Mouse (Mus musculus) heart, embryonic 11.5 days (tissue): ENCODE measurements around the gene Zfp704. TPM values are rescaled to one million over a fixed set of nuclear protein-coding genes. Genes with fewer than 3 reads are reported as not detected.

Experiments used
- ATAC-seq: fragments of 200-750 bp; cut with Nextera tagmentation; replicated peaks from 2 replicates; pipeline ENCODE4 v1.8.0; 2017; ENCODE audit warnings: moderate library complexity; ENCODE audit not compliant: insufficient number of reproducible peaks, low FRiP score, low TSS enrichment
- H3K27ac ChIP-seq: fragments of 300-500 bp; sonication (generic); 2 replicates; pipeline ENCODE4 v1.5.1; 2014; ENCODE audit warnings: mild to moderate bottlenecking, low read depth, low read length
- H3K27me3 ChIP-seq: fragments of 300-500 bp; sonication (generic); 2 replicates; pipeline ENCODE4 v1.6.1; 2014; ENCODE audit warnings: mild to moderate bottlenecking, low read length, mixed read lengths; ENCODE audit not compliant: control insufficient read depth, insufficient read depth
- H3K36me3 ChIP-seq: fragments of 300-500 bp; sonication (generic); 2 replicates; pipeline ENCODE4 v1.6.1; 2014; ENCODE audit warnings: mild to moderate bottlenecking, low read length, moderate library complexity, mixed read lengths; ENCODE audit not compliant: control insufficient read depth, insufficient read depth
- H3K4me1 ChIP-seq: fragments of 300-500 bp; sonication (generic); 2 replicates; pipeline ENCODE4 v1.6.1; 2014; ENCODE audit warnings: low read length; ENCODE audit not compliant: control insufficient read depth, insufficient read depth
- H3K4me2 ChIP-seq: fragments of 300-500 bp; sonication (generic); 2 replicates; pipeline ENCODE4 v1.6.1; 2014; ENCODE audit warnings: mild to moderate bottlenecking, moderate library complexity
- H3K4me3 ChIP-seq: fragments of 300-500 bp; sonication (generic); 2 replicates; pipeline ENCODE4 v1.5.1; 2014; ENCODE audit warnings: low read depth, low read length
- H3K9ac ChIP-seq: fragments of 300-500 bp; sonication (generic); 2 replicates; pipeline ENCODE4 v1.6.1; 2014; ENCODE audit warnings: mild to moderate bottlenecking, low read depth, low read length, moderate library complexity
- H3K9me3 ChIP-seq: fragments of 300-500 bp; sonication (generic); replicated peaks from 2 replicates; pipeline ENCODE4 v1.6.1; 2016; ENCODE audit warnings: low read length; ENCODE audit not compliant: control insufficient read depth
- WGBS: fragments of 180-500 bp; shearing (Covaris S2); extraction: QIAGEN DNeasy Blood & Tissue Kit; methylation state at CpG from one replicate; pipeline ENCODE4 v1.1.7; 2014; ENCODE audit not compliant: insufficient replicate concordance; 5-methylcytosine and 5-hydroxymethylcytosine counted together
- polyA plus RNA-seq: library from polyadenylated mRNA; unstranded; fragments of >200 nt; fragmentation: Nextera tagmentation; extraction: Ambion mirVana; gene quantifications from 2 replicates; pipeline ENCODE4 v1.2.1, GENCODE M21; 2014

The Zfp704 gene
- polyA plus RNA-seq, 1 experiment from 2014 or later: 7.9 TPM

DNA sequence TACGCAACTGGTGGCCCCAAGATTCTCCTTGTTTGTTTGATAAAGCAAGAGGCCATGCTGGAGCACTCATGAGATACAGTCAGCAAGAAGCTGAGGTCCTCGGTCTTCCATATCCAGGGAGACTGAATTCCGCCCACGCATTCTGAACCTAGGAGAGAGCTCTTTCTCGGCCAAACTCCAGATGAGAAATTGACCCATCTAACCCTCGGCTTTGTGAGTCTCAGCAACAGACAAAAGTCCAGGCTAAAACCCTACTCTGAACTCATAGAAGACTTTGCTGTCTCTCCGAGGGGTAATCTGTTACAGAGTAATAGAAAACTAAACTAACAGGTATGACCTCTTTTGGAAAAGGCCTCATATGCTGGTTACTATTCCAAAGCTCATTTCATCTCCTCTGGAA is 4.9 kb downstream of the Zfp704 start:
- Histone ChIP-seq H3K4me2 (no peak overlapping the region), H3K9ac (no peak overlapping the region), H3K9me3 (no peaks in the 10 kb centered on the region), H3K4me1 (peaks cover 24% of the 10 kb centered on the region), H3K36me3 (no peaks in the 10 kb centered on the region), H3K27ac (no peak overlapping the region), H3K4me3 (no peak overlapping the region), H3K27me3 (no peaks in the 10 kb centered on the region)
- WGBS: 80% methylated on average over 7 of the region's 7 CpGs
- ATAC-seq: no peak

DNA sequence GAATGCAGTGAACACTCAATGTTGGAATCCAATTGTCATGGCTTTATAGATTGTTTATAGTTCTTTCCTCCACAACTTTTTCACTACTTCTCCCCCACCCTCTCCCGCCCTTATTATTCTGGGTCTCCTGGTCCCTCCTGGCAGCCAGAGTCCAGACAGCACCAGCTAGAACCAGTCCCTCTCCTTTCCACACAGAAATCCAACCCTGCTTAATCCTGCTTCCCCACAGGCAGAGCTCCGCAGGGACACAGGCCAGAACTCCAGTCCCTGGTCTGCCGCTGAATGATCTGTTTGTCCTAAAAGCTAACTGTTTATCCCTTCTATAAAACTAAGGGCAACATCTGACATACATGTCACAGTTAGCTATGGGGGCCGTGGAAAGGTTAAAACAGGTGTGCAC is 6.0 kb downstream of the Zfp704 start:
- 93% methylated on average over 4 of the region's 4 CpGs for WGBS
- no peaks in the 10 kb centered on the region for H3K36me3 ChIP-seq
- H3K4me2 ChIP-seq: no peak overlapping the region
- H3K9me3 ChIP-seq: no peaks in the 10 kb centered on the region
- ATAC-seq: no peak
- H3K9ac ChIP-seq: no peak overlapping the region
- H3K27me3 ChIP-seq: no peaks in the 10 kb centered on the region
- H3K4me3 ChIP-seq: no peak overlapping the region
- H3K4me1 ChIP-seq: peaks cover 30% of the 10 kb centered on the region
- no peak overlapping the region for H3K27ac ChIP-seq

DNA sequence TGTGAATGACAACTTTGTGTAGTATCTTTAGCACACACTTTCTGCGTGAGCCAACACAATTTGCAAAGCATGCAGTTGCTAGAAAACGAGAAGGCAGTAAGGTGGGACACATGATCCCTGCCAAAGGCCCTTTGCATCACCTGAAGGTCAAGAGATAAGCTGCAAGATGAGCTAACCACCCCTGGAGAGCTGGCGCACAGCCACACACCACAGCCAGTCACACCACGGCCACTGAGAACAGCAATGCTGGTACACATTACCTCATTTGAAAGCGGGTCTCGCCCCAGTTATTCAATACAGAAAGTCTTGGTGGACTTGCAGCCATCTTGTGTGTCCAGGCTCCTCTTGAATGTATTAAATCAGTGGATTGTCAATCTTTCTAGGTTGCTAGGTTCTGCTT is 9.3 kb downstream of the Zfp704 start:
- no peak overlapping the region for H3K9ac ChIP-seq
- peaks cover 22% of the 10 kb centered on the region for H3K4me1 ChIP-seq
- H3K4me3 ChIP-seq: no peak overlapping the region
- H3K4me2 ChIP-seq: no peak overlapping the region
- H3K36me3 ChIP-seq: no peaks in the 10 kb centered on the region
- no peaks in the 10 kb centered on the region for H3K27me3 ChIP-seq
- no peaks in the 10 kb centered on the region for H3K9me3 ChIP-seq
- ATAC-seq: no peak
- H3K27ac ChIP-seq: no peak overlapping the region
- WGBS: 68% methylated on average over 6 of the region's 6 CpGs

DNA sequence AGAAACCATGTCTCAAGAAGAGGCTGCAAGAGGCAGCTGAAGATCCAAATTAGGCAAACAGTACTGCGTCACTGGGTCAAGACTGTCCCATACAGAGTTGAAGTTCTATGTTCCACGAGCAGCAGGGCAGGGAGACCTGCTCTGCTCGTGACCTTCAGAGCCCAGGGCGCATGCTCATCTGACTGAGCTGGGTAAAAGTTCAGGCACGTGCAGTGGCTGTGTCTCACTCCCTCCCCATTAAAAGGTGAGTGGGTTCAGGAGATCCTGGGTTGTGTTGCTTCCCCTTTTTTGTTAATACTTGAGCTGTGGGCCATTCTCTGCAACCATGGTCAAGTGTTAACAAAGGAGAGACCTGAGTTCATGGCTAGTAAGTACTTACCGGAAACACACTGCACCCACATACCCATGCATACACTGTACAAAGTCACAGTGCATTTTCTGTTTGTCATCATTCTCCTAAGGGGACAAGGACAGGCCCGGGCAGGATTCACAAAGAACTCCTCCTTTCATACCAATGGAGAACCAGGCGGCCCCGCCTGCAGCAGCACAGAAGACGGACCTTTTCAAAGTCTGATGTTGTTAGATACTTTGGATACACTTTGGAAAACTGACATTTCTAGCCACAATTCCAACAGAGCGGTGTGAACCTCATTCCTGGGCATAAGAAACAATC is 10.0 kb downstream of the Zfp704 start:
- Histone ChIP-seq H3K4me1 (peaks cover 22% of the 10 kb centered on the region), H3K4me2 (no peak overlapping the region), H3K27me3 (no peaks in the 10 kb centered on the region), H3K9ac (no peak overlapping the region), H3K9me3 (no peaks in the 10 kb centered on the region), H3K27ac (no peak overlapping the region), H3K4me3 (no peak overlapping the region), H3K36me3 (no peaks in the 10 kb centered on the region)
- 70% methylated on average over 11 of the region's 11 CpGs for WGBS
- no peak for ATAC-seq

DNA sequence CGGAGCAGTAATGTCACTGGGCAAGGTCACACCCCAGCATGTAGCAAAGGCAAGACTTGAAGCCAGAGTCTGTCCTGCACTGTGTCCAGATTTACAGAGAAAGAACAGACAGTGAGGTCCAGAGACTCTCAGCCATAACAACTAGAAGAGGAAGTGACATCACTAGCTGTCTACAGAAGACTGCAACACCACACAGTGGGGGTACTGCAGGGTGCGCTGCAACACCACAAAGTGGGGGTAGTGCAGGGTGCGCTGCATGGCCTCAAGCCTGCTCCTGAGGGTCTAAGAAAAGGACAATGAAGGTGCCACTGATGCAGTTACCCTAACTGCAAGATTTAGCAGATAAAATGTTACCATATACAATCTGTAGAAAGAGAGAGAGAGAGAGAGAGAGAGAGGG is 11.8 kb downstream of the Zfp704 start:
- Histone ChIP-seq H3K4me2 (no peak overlapping the region), H3K9ac (no peak overlapping the region), H3K9me3 (no peaks in the 10 kb centered on the region), H3K4me1 (peaks cover 22% of the 10 kb centered on the region), H3K27ac (no peak overlapping the region), H3K27me3 (no peaks in the 10 kb centered on the region), H3K36me3 (no peaks in the 10 kb centered on the region), H3K4me3 (no peak overlapping the region)
- 82% methylated on average over 3 of the region's 3 CpGs for WGBS
- ATAC-seq: no peak

DNA sequence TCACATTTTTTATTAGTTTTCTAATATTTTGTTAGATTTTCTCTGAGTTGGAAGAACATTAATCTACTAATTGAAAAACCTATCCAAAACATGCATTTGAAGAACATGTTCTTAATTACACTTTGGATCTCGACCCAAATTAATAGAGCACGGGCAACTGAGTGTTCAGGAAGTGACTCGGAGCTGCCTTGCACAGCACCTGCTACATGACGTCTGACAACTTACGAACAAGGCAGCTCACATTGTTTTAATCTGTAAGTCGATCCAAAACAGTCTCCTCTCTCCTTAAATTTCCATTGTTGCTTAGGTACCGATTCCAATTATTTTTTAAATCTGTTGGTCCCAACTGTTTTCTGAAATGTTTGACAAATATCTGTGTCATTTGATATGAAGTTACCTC is 15.4 kb downstream of the Zfp704 start:
- Histone ChIP-seq H3K36me3 (no peaks in the 10 kb centered on the region), H3K9me3 (no peaks in the 10 kb centered on the region), H3K4me3 (no peak overlapping the region), H3K27me3 (no peaks in the 10 kb centered on the region), H3K9ac (no peak overlapping the region), H3K4me1 (peaks cover 14% of the 10 kb centered on the region), H3K27ac (no peak overlapping the region), H3K4me2 (no peak overlapping the region)
- no peak for ATAC-seq
- 72% methylated on average over 7 of the region's 7 CpGs for WGBS

DNA sequence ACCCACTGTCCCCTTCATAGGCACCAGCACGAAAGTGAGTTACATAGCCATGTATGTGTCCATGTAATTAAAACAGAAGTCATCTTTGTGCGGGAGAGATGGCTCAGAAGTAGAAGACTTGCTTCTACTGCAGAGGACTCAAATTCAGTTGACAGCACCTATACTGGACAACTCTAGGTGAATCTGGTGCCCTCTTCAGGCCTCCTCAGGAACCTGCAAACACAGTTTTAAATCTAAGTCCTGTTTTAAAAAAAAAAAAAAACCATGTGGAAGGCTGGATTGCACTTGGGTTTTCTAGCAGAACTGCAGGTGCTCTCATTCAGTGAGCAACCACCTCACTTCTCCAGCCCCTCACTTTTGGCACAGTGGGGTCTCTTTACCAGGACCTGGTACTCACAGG is 16.1 kb downstream of the Zfp704 start:
- Histone ChIP-seq H3K27me3 (no peaks in the 10 kb centered on the region), H3K9me3 (no peaks in the 10 kb centered on the region), H3K9ac (no peak overlapping the region), H3K4me2 (no peak overlapping the region), H3K4me1 (peaks cover 17% of the 10 kb centered on the region; the same call in 1 of the 2 replicates), H3K36me3 (no peaks in the 10 kb centered on the region), H3K27ac (no peak overlapping the region), H3K4me3 (no peak overlapping the region)
- no peak for ATAC-seq
- WGBS: 75% methylated on average over 2 of the region's 2 CpGs

DNA sequence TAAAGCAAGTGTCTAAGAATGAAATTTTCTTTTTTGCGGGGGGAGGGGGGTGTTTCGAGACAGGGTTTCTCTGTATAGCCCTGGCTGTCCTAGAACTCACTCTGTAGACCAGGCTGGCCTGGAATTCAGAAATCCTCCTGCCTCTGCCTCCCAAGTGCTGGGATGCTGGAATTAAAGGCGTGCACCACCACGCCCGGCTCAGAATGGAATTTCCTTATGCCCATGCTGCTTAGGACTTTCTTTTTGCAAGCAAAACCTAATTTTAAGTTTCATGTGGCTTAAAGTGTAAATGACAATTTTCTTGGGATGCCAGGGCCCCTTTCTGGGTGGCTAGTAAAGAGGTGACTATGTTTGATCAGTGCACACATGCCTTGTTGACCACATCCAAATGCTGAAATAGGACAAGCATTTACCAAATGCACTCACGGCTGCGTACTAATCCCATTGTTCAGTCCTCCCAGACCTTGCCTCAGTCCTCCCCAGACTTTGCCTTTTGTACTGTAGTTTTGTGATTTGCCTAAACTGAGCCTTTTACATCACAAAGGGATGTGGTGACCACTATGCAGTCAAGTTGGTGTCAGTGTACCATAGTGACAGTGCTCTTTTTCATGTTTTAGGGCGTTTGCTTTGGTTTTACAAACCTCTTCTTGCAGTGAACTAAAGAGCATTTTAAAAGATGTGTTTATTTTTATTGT is 18.3 kb downstream of the Zfp704 start:
- no peak overlapping the region for H3K4me3 ChIP-seq
- no peak for ATAC-seq
- H3K27me3 ChIP-seq: no peaks in the 10 kb centered on the region
- H3K27ac ChIP-seq: no peak overlapping the region
- H3K36me3 ChIP-seq: no peaks in the 10 kb centered on the region
- H3K4me2 ChIP-seq: no peak overlapping the region
- peaks cover 12% of the 10 kb centered on the region; the same call in 1 of the 2 replicates for H3K4me1 ChIP-seq
- H3K9me3 ChIP-seq: no peaks in the 10 kb centered on the region
- WGBS: 93% methylated on average over 8 of the region's 8 CpGs
- no peak overlapping the region for H3K9ac ChIP-seq

DNA sequence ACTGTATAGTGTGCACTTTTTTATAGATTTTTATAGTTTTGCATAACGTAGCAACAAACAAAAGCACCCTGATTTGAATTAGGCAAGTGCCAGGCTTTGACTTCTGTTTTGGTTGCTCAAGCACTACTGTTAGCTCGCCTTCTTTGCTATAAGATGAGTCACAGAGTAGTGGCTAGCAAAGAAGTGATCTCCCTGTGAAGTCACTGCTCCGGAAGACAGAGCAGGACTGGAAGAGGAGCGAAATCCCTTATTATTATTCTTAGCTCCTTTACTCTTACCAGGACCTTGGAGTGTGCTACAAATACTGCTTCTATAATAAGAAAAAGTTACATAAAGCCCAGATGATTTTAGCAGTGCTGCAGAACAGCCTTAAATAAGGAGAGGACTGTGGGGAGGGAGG is 21.2 kb downstream of the Zfp704 start:
- H3K9me3 ChIP-seq: no peaks in the 10 kb centered on the region
- peaks cover 25% of the 10 kb centered on the region for H3K4me1 ChIP-seq
- H3K27me3 ChIP-seq: no peaks in the 10 kb centered on the region
- WGBS: 83% methylated on average over 4 of the region's 4 CpGs
- ATAC-seq: no peak
- no peaks in the 10 kb centered on the region for H3K36me3 ChIP-seq
- H3K27ac ChIP-seq: no peak overlapping the region
- no peak overlapping the region for H3K4me2 ChIP-seq
- H3K9ac ChIP-seq: no peak overlapping the region
- H3K4me3 ChIP-seq: no peak overlapping the region
